Mouse (Mus musculus) stomach, postnatal 0 days (tissue): ENCODE results near the gene Arid3c. TPM values are rescaled to one million over a fixed set of nuclear protein-coding genes. Genes with fewer than 3 reads are reported as not detected.
A peak's percentile ranks its signal among the peaks of the same experiment; 100 is the strongest.

ENCODE experiments used
- ATAC-seq: fragments of 200-750 bp; cut with Nextera tagmentation; 2 replicates; pipeline ENCODE4 v1.8.0; 2017; ENCODE audit not compliant: low FRiP score, low TSS enrichment
- DNase-seq: peaks from one replicate; pipeline ENCODE4 v3.0.0-alpha.2; 2016; ENCODE audit warnings: low spot score
- H3K27ac ChIP-seq: fragments of 300-500 bp; sonication (generic); replicated peaks from 2 replicates; pipeline ENCODE4 v1.5.1; 2014; ENCODE audit warnings: mild to moderate bottlenecking, control low read depth
- H3K27me3 ChIP-seq: fragments of 300-500 bp; sonication (generic); 2 replicates; pipeline ENCODE4 v1.6.1; 2014; ENCODE audit warnings: low read length; ENCODE audit not compliant: control insufficient read depth, insufficient read depth
- H3K36me3 ChIP-seq: fragments of 300-500 bp; sonication (generic); 2 replicates; pipeline ENCODE4 v1.6.1; 2014; ENCODE audit warnings: low read length, mixed read lengths; ENCODE audit not compliant: control insufficient read depth, insufficient read depth
- H3K4me1 ChIP-seq: fragments of 300-500 bp; sonication (generic); replicated peaks from 2 replicates; pipeline ENCODE4 v1.6.1; 2014; ENCODE audit warnings: antibody characterized with exemption; ENCODE audit not compliant: control insufficient read depth, insufficient read depth
- H3K4me2 ChIP-seq: fragments of 300-500 bp; sonication (generic); replicated peaks from 2 replicates; pipeline ENCODE4 v1.6.1; 2014; ENCODE audit warnings: low read depth, mild to moderate bottlenecking, control low read depth, moderate library complexity
- H3K4me3 ChIP-seq: fragments of 300-500 bp; sonication (generic); 2 replicates; pipeline ENCODE4 v1.5.1; 2014; ENCODE audit warnings: low read depth, low read length, control low read depth
- H3K9ac ChIP-seq: fragments of 300-500 bp; sonication (generic); 2 replicates; pipeline ENCODE4 v1.6.1; 2014; ENCODE audit warnings: mild to moderate bottlenecking, low read length, control low read depth, mixed read lengths
- H3K9me3 ChIP-seq: fragments of 300-500 bp; sonication (generic); 2 replicates; pipeline ENCODE4 v1.6.1; 2016; ENCODE audit warnings: low read length; ENCODE audit not compliant: control insufficient read depth
- CTCF ChIP-seq: IDR thresholded peaks from 2 replicates; pipeline ENCODE4 v1.5.1; 2016; ENCODE audit warnings: antibody characterized with exemption, low read depth, mild to moderate bottlenecking, moderate library complexity
- EP300 ChIP-seq: optimal IDR thresholded peaks from 2 replicates; pipeline ENCODE3; 2016; ENCODE audit warnings: antibody characterized with exemption
- WGBS: fragments of 180-500 bp; shearing (Covaris S2); extraction: QIAGEN DNeasy Blood & Tissue Kit; methylation state at CpG from one replicate; pipeline ENCODE4 v1.1.7; 2014; 5-methylcytosine and 5-hydroxymethylcytosine counted together
- polyA plus RNA-seq: library from polyadenylated mRNA; unstranded; fragments of >200 nt; fragmentation: Nextera tagmentation; extraction: Ambion mirVana; gene quantifications from 2 replicates; pipeline ENCODE4 v1.2.1, GENCODE M21; 2015

Gene Arid3c
- polyA plus RNA-seq, 1 experiment from 2014 or later = 0.05 TPM

DNA sequence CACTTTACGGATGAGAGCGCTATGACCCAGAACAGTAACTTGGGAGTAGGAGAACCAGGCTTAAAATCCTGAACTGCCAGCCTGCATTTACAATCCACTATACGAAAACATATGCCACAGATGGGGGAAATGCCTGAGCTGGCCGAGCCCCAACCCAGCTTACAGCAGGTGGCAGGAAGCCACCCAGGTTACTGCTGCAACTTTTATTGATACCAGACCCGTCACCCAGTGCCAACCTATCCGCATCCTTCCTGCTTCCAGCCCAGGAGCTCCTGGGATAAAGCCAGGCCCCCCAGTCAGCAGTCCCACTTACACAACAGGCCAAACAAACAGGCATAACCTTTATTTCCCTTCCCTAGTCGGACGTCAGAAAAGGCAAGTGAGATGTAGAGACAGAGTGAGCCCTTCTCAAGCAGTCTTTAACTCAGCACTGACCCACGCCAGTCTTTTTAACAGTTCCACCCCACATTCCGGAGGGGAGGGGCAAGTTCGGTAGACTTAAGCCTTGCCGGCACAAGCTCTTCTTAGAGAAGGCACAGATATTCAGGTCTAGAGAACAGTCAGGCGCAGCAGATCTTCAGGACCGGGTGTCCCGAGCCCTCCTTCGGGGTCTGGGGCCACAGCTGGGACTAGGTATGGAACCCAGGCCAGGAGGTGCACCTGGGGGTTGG, 19.1 kb downstream of the Arid3c start:
- Histone ChIP-seq H3K4me1 (peaks cover 8% of the 10 kb centered on the region), H3K9ac (peak overlapping the region; percentile 85), H3K36me3 (no peaks in the 10 kb centered on the region; the same call in 1 of the 2 replicates), H3K4me2 (peak overlapping the region; percentile 86), H3K27ac (no peak overlapping the region), H3K27me3 (no peaks in the 10 kb centered on the region), H3K9me3 (no peaks in the 10 kb centered on the region), H3K4me3 (peak overlapping the region; percentile 64)
- ATAC-seq (no peak), DNase-seq (no peak)
- WGBS = 68% methylated on average over 16 of the region's 16 CpGs
- TF ChIP-seq EP300 (no peak), CTCF (no peak)

DNA sequence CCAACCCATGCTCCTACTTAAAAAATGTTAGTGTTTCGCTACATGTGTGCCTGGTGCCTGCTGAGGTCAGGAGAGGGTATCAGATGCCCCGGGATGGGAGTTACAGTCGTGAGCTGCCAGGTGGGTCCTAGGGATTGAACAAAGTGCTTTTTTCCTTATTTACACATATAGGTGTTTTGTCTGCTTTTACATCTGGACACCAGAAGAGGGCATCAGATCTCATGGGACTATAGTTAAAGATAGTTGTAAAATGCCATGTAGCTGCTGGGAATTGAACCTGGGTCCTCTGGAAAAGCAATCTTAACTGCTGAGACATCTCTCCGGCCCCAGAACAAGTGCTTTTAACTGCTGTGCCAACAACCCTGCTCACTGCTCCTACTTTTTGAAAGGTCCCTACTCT, 20.7 kb downstream of the Arid3c start:
- H3K9me3 ChIP-seq = no peaks in the 10 kb centered on the region
- WGBS = 57% methylated on average over 4 of the region's 4 CpGs
- peak; percentile 50 for TF ChIP-seq CTCF
- no peak for TF ChIP-seq EP300
- no peak overlapping the region for H3K27ac ChIP-seq
- H3K4me2 ChIP-seq = no peak overlapping the region
- peaks cover 8% of the 10 kb centered on the region for H3K4me1 ChIP-seq
- DNase-seq = no peak
- H3K4me3 ChIP-seq = no peak overlapping the region
- no peak for ATAC-seq
- H3K36me3 ChIP-seq = no peaks in the 10 kb centered on the region
- H3K27me3 ChIP-seq = no peaks in the 10 kb centered on the region; the same call in 1 of the 2 replicates
- no peak overlapping the region for H3K9ac ChIP-seq

- DNase-seq (peak; percentile 39), ATAC-seq (peak; percentile 41; the same call in 1 of the 2 replicates)
- WGBS = 18% methylated on average over 8 of the region's 8 CpGs
- Histone ChIP-seq H3K27ac (no peak overlapping the region), H3K36me3 (no peaks in the 10 kb centered on the region), H3K4me3 (no peak overlapping the region), H3K27me3 (no peaks in the 10 kb centered on the region; the same call in 1 of the 2 replicates), H3K4me1 (peaks cover 8% of the 10 kb centered on the region), H3K9ac (no peak overlapping the region), H3K9me3 (no peaks in the 10 kb centered on the region), H3K4me2 (peak overlapping the region; percentile 11; the same call in 1 of the 2 replicates)
- TF ChIP-seq CTCF = peak; percentile 80
- TF ChIP-seq EP300 = no peak
Measured at GRCm38 (mm10) chr4:41708192-41708745, 22.7 kb downstream of the Arid3c start.

GRCm38 (mm10) chr4:41707011-41707535, 23.9 kb downstream of the Arid3c start:
- H3K36me3 ChIP-seq = no peaks in the 10 kb centered on the region
- no peak for TF ChIP-seq EP300
- TF ChIP-seq CTCF = peak; percentile 78
- H3K27me3 ChIP-seq = no peaks in the 10 kb centered on the region; the same call in 1 of the 2 replicates
- no peak overlapping the region for H3K9ac ChIP-seq
- peak; percentile 69 for ATAC-seq
- no peak overlapping the region for H3K27ac ChIP-seq
- no peak overlapping the region for H3K4me3 ChIP-seq
- no peaks in the 10 kb centered on the region for H3K9me3 ChIP-seq
- H3K4me1 ChIP-seq = peaks cover 4% of the 10 kb centered on the region
- 2% methylated on average over 13 of the region's 13 CpGs for WGBS
- H3K4me2 ChIP-seq = peak overlapping the region; percentile 17; the same call in 1 of the 2 replicates
- peak; percentile 81 for DNase-seq

- no peak overlapping the region for H3K4me3 ChIP-seq
- H3K4me2 ChIP-seq = no peak overlapping the region
- no peaks in the 10 kb centered on the region; the same call in 1 of the 2 replicates for H3K27me3 ChIP-seq
- no peaks in the 10 kb centered on the region for H3K4me1 ChIP-seq
- WGBS = 61% methylated on average over 19 of the region's 19 CpGs
- no peak overlapping the region for H3K9ac ChIP-seq
- TF ChIP-seq CTCF (no peak), EP300 (no peak)
- H3K9me3 ChIP-seq = no peaks in the 10 kb centered on the region
- H3K27ac ChIP-seq = no peak overlapping the region
- no peak for DNase-seq
- no peaks in the 10 kb centered on the region for H3K36me3 ChIP-seq
- ATAC-seq = no peak
Measured at GRCm38 (mm10) chr4:41705922-41706754, 24.8 kb downstream of the Arid3c start.
